Mouse (Mus musculus) hindbrain, embryonic 15.5 days (tissue): ENCODE measurements around the gene Snapin. TPM values are rescaled to one million over a fixed set of nuclear protein-coding genes. Genes with fewer than 3 reads are reported as not detected.

ENCODE experiments used
- ATAC-seq: fragments of 200-750 bp; cut with Nextera tagmentation; 2 replicates; pipeline ENCODE4 v1.8.0; 2017; ENCODE audit warnings: low read depth, moderate number of reproducible peaks, moderate TSS enrichment; ENCODE audit not compliant: low FRiP score
- H3K27ac ChIP-seq: fragments of 300-500 bp; sonication (generic); replicated peaks from 2 replicates; pipeline ENCODE4 v1.5.1; 2015; ENCODE audit warnings: mild to moderate bottlenecking, inconsistent platforms
- H3K27me3 ChIP-seq: fragments of 300-500 bp; sonication (generic); 2 replicates; pipeline ENCODE4 v1.6.1; 2015; ENCODE audit warnings: control low read depth, inconsistent platforms
- H3K36me3 ChIP-seq: fragments of 300-500 bp; sonication (generic); 2 replicates; pipeline ENCODE4 v1.6.1; 2015; ENCODE audit warnings: control low read depth, inconsistent platforms
- H3K4me1 ChIP-seq: fragments of 300-500 bp; sonication (generic); replicated peaks from 2 replicates; pipeline ENCODE4 v1.6.1; 2015; ENCODE audit warnings: control low read depth, inconsistent platforms
- H3K4me2 ChIP-seq: fragments of 300-500 bp; sonication (generic); 2 replicates; pipeline ENCODE4 v1.6.1; 2015; ENCODE audit warnings: moderate library complexity, mild to moderate bottlenecking, inconsistent platforms
- H3K4me3 ChIP-seq: fragments of 300-500 bp; sonication (generic); 2 replicates; pipeline ENCODE4 v1.5.1; 2015; ENCODE audit warnings: mild to moderate bottlenecking, inconsistent platforms
- H3K9ac ChIP-seq: fragments of 300-500 bp; sonication (generic); 2 replicates; pipeline ENCODE4 v1.6.1; 2015; ENCODE audit warnings: inconsistent platforms
- H3K9me3 ChIP-seq: fragments of 300-500 bp; sonication (generic); 2 replicates; pipeline ENCODE4 v1.6.1; 2016; ENCODE audit warnings: control low read depth, inconsistent platforms
- WGBS: fragments of 180-500 bp; shearing (Covaris S2); methylation state at CpG from one replicate; pipeline ENCODE4 v1.1.7; 2015; 5-methylcytosine and 5-hydroxymethylcytosine counted together
- polyA plus RNA-seq: library from polyadenylated mRNA; unstranded; fragments of >200 nt; fragmentation: Nextera tagmentation; extraction: Ambion mirVana; gene quantifications from 2 replicates; pipeline ENCODE4 v1.2.1, GENCODE M21; 2015

The Snapin gene
- polyA plus RNA-seq, 1 experiment from 2014 or later: 90.1 TPM

DNA sequence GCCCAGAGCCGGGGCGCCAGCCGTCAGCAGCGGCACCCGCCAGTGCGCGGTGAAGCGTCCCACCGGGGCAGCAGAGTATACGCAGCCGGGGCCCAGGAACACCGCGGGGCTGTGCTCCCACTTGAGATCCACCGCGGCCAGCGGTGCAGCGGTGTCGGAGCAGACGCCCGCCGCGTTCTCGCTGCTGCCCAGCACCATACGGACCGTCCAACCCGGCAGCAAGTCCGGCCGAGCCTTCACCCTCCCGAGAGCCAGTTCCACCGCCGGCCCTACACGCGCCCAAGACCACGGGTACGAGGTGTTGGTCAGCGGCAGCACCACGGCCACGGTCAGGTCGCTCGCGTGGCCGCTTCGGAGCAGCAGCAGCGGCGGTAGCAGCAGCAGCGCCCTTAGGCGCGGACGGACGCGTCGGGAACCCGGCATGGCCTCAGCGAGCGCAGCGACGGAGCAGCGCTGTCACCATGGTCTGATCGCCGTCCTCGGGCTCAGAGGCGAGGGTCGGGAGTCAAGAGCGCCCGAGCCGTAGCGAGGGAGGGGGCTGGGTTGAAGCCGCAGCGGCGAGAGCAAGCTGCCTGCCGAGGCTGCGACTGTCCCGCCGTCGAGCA is 25.6 kb downstream of the Snapin start:
- under 1% methylated on average over 73 of the region's 75 CpGs for WGBS
- ATAC-seq: peak; percentile 35
- H3K9ac ChIP-seq: peak overlapping the region; percentile 51
- peak overlapping the region; percentile 97 for H3K4me2 ChIP-seq
- peaks cover 40% of the 10 kb centered on the region for H3K27me3 ChIP-seq
- H3K4me1 ChIP-seq: peaks cover 17% of the 10 kb centered on the region
- H3K27ac ChIP-seq: no peak overlapping the region
- H3K4me3 ChIP-seq: peak overlapping the region; percentile 60
- H3K36me3 ChIP-seq: no peaks in the 10 kb centered on the region
- no peaks in the 10 kb centered on the region for H3K9me3 ChIP-seq

DNA sequence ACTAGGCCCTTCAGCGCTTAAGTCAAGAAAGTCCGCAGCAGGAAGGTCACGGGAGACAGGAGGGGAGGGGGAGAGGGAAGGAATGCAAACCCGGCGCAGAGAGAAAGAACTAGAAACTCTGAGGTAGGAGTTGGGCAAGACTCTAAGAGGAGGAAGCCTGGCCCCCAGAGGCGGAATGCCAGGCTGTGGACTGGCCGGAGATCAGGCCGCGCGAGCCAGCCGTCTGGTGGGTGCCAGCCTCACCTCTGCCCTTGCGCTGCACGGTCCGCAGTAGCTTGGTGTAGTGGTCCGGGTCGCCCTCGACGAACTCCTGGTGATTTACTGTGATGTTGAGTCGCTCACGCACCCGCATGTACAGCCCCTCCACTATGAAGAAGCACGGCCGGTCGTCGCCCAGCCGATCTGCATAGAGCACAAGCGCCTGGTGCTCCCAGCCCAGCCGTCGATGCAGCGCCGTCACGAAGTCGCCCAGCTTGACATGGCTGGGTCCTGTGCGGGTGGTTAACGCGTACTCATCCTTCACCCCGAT is 26.2 kb downstream of the Snapin start:
- ATAC-seq: peak; percentile 14; the same call in 1 of the 2 replicates
- 7% methylated on average over 37 of the region's 37 CpGs for WGBS
- Histone ChIP-seq H3K4me1 (peaks cover 17% of the 10 kb centered on the region), H3K36me3 (no peaks in the 10 kb centered on the region), H3K27me3 (peaks cover 40% of the 10 kb centered on the region), H3K4me3 (peak overlapping the region; percentile 60), H3K9ac (peak overlapping the region; percentile 51; the same call in 1 of the 2 replicates), H3K9me3 (no peaks in the 10 kb centered on the region), H3K27ac (no peak overlapping the region), H3K4me2 (peak overlapping the region; percentile 97)

DNA sequence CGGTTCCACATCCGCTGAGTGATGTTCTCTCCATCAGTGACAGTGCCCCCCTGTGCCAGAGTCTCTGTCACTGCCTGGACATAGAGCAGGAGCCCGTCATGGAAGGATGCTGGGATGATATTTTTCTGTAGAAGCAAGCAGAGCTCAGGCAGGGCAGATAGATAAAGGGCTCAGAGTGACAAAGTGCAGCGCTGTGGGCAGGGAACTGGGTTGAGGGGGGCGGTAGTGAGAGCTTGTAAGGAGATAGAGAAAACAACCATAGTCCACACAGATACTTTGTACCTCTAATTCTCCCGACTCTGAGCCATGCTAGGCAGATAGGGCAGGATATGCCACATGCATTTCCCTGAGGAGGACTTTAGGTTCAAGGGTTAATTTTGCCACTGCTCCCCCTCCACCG is 28.3 kb downstream of the Snapin start:
- Histone ChIP-seq H3K27ac (no peak overlapping the region), H3K27me3 (peaks cover 40% of the 10 kb centered on the region), H3K9me3 (no peaks in the 10 kb centered on the region), H3K4me1 (peaks cover 17% of the 10 kb centered on the region), H3K36me3 (no peaks in the 10 kb centered on the region), H3K9ac (no peak overlapping the region), H3K4me3 (no peak overlapping the region), H3K4me2 (no peak overlapping the region)
- WGBS: 37% methylated on average over 7 of the region's 7 CpGs
- ATAC-seq: no peak

DNA sequence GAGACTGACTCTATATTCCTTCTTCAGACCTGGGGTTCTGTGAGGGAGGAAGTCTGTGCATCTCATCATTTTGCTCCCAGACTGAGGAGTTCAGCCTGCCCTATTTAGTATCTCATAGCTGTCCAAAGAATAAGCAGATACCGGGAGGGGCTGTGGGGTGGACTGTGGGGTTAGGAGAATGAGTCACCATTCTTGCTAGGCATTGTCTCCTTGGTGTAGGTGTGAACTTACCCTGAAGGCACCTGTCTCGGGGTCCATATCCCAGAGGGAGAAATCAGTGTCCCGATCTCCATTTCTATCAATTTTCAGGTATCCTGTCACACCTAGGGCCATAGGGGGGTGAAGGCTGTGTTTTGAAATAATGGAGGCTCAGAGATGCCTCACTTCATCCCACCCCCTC is 28.9 kb downstream of the Snapin start:
- H3K4me3 ChIP-seq: no peak overlapping the region
- peaks cover 40% of the 10 kb centered on the region for H3K27me3 ChIP-seq
- no peaks in the 10 kb centered on the region for H3K36me3 ChIP-seq
- H3K27ac ChIP-seq: no peak overlapping the region
- ATAC-seq: no peak
- H3K4me1 ChIP-seq: peaks cover 17% of the 10 kb centered on the region
- H3K9me3 ChIP-seq: no peaks in the 10 kb centered on the region
- 85% methylated on average over 3 of the region's 3 CpGs for WGBS
- H3K9ac ChIP-seq: no peak overlapping the region
- no peak overlapping the region for H3K4me2 ChIP-seq

DNA sequence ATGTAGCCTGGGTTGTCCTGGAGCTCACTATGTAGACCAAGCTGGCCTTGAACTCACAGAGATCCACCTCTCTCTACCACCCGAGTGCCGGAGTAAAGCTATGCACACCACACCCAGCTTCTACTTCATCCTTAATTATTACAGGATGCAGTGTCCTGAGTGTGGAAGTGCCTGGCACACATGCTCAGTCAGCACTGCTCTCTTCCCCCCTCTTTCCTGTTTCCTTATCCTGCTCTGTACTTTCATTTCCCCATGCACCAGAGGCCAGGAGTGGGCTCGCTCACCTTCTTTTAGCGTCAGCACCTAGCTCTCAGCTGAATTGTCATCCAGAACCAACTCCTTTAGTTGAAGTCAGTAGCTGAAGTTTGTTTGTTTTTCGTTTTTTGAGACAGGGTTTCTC is 30.5 kb downstream of the Snapin start:
- H3K27ac ChIP-seq: no peak overlapping the region
- H3K4me2 ChIP-seq: no peak overlapping the region
- H3K4me3 ChIP-seq: no peak overlapping the region
- no peak overlapping the region for H3K9ac ChIP-seq
- no peaks in the 10 kb centered on the region for H3K36me3 ChIP-seq
- ATAC-seq: no peak
- peaks cover 32% of the 10 kb centered on the region for H3K27me3 ChIP-seq
- H3K4me1 ChIP-seq: peaks cover 6% of the 10 kb centered on the region
- 73% methylated on average over 5 of the region's 5 CpGs for WGBS
- H3K9me3 ChIP-seq: no peaks in the 10 kb centered on the region

DNA sequence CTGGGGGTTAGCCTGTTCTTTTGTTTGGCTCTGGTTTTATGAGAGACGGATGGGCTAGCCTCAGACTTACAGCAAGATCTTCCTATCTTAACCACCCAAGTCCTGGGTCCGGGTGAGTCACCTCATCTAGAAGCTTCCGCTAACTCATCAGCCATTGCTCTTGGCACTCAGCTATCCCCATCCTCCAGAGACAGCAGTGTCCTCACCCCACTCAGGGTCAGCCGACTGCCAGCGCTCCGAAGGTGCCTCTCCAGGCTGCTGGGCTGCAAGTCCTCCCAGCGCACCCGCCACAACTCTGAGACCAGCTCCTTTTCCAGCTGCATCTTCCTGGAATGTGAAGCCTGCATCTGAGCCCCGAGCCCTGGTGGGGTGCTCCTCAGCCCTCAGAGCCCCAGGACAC is 31.1 kb downstream of the Snapin start:
- Histone ChIP-seq H3K27me3 (peaks cover 27% of the 10 kb centered on the region), H3K4me2 (no peak overlapping the region), H3K4me3 (no peak overlapping the region), H3K9ac (no peak overlapping the region), H3K27ac (no peak overlapping the region), H3K4me1 (peaks cover under 1% of the 10 kb centered on the region; the same call in 1 of the 2 replicates), H3K9me3 (no peaks in the 10 kb centered on the region), H3K36me3 (no peaks in the 10 kb centered on the region)
- 82% methylated on average over 9 of the region's 9 CpGs for WGBS
- ATAC-seq: no peak

DNA sequence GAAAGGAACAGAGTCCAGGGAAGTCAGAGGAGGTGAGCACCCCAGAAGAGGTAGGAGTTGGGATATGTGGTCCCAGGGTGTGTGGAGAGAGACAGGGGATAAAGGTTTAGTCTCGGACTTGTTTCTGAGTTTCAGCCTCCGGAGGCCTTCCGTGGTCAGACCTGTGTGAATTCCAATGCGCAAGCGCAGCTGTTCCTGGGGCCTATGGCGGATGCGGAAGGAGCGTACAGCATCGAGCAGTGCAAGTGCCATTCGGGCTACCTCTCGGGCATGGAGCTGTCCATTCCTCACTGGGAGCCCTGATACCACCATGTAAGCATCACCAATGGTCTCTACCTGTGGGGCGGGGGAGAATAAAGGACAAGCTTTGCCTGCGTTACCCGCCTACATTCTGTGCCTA is 35.9 kb downstream of the Snapin start:
- H3K4me3 ChIP-seq: no peak overlapping the region
- no peaks in the 10 kb centered on the region for H3K36me3 ChIP-seq
- ATAC-seq: no peak
- H3K4me2 ChIP-seq: no peak overlapping the region
- no peak overlapping the region for H3K9ac ChIP-seq
- H3K4me1 ChIP-seq: no peaks in the 10 kb centered on the region
- H3K9me3 ChIP-seq: no peaks in the 10 kb centered on the region
- 86% methylated on average over 14 of the region's 14 CpGs for WGBS
- H3K27me3 ChIP-seq: no peaks in the 10 kb centered on the region
- no peak overlapping the region for H3K27ac ChIP-seq

DNA sequence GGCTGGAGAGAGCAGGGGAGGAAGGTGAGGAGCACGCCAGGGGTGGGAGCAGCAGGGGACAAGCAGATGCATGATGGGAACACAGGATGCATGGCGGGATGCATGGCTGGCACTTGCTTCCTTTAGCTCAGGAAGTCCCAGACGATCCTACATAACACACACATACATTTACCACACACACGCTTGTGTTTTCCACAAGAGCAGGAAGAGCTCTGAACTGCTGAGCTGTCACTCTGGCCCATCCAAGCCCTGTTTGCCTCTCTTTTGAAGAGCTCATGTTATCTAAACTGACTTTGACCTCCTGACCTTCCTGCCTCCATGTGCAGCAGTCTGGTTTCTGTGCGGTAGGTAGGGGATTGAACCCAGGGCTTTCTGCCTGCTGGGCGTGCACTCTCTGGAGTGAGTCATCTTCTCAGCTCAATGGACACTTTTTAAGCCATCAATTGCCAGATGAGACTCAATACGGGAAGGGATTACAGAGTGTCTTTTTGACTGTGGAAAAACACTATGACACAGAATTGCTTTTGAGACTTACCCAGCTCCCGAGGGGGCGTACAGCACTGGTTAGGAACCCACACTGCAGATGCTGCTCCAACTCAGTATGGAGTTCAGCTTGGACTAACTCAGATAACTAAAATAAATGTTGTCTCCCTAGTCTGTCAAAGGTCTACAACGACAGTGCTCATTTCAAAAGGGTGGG is 39.3 kb downstream of the Snapin start:
- Histone ChIP-seq H3K9me3 (no peaks in the 10 kb centered on the region), H3K4me1 (peaks cover 7% of the 10 kb centered on the region), H3K4me3 (no peak overlapping the region), H3K9ac (no peak overlapping the region), H3K27ac (no peak overlapping the region), H3K36me3 (no peaks in the 10 kb centered on the region), H3K27me3 (no peaks in the 10 kb centered on the region), H3K4me2 (no peak overlapping the region)
- no peak for ATAC-seq
- 65% methylated on average over 10 of the region's 10 CpGs for WGBS

DNA sequence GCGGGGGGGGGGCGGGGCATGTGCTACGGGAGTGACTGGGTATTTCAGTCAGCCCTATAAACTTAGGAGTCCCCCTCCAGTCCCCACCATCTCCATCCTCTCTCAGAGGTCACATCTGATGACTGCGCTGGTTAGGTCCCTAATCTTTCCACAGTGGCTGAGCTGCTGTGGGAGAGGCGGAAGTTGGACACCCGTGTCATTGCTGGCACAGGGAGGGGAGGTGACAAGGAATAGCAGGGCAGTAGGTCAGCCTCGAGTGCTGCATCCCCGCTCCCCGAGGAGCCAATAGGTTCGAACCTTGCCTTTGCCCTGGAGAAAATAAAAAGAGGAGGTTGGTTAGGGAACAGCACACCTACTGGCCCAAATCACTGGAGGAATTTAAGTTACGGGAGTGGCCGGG is 40.0 kb downstream of the Snapin start:
- Histone ChIP-seq H3K4me3 (no peak overlapping the region), H3K36me3 (no peaks in the 10 kb centered on the region), H3K27me3 (no peaks in the 10 kb centered on the region), H3K9me3 (no peaks in the 10 kb centered on the region), H3K4me2 (no peak overlapping the region), H3K4me1 (peaks cover 14% of the 10 kb centered on the region), H3K9ac (no peak overlapping the region), H3K27ac (no peak overlapping the region)
- no peak for ATAC-seq
- WGBS: 47% methylated on average over 12 of the region's 12 CpGs

DNA sequence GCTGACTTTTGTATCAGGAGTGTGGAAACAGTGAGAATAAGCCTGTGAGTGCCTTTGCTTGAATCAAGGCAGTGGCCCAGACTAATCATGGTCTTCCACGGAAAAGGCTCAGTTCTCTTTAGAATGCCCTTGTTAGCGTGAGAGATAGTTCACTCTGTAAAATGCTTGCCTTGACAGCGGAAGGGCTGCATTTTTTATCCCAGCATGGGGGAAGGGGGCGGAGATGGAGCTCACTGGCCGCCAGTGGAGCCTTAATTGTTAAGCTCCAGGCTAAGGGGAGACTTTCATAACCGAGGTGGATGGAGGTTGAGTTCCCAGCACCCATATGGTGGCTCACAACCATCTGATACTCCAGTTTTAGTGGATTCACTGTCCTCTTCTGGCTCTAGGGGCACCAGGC is 42.2 kb downstream of the Snapin start:
- Histone ChIP-seq H3K27me3 (no peaks in the 10 kb centered on the region), H3K4me3 (no peak overlapping the region), H3K9me3 (no peaks in the 10 kb centered on the region), H3K9ac (no peak overlapping the region), H3K36me3 (no peaks in the 10 kb centered on the region), H3K4me1 (peaks cover 20% of the 10 kb centered on the region), H3K27ac (no peak overlapping the region), H3K4me2 (no peak overlapping the region)
- 22% methylated on average over 6 of the region's 6 CpGs for WGBS
- no peak for ATAC-seq

DNA sequence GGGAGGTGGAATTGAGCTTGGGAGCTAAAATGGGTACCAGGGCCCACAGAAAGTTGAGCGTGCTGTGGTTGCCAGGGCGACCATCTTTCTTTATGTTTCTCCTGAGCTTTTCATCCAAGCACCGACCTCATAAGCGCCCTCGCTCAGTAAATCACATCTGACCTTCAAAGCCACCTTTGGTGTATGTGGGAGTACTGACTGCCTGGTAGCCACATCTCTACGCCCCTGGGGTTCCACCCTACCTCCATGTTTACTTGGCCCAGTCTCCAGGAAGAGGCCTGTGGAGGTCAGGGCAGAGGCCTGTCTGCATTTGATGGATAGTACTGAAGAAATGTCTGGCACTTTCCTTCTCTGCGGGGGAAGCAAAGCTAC is 43.7 kb downstream of the Snapin start:
- ATAC-seq: 0 out of 2 replicates have a peak, but pooled peaks have one; percentile 13
- Histone ChIP-seq H3K36me3 (no peaks in the 10 kb centered on the region), H3K27me3 (no peaks in the 10 kb centered on the region), H3K4me1 (peaks cover 20% of the 10 kb centered on the region), H3K4me3 (peak overlapping the region; percentile 28), H3K4me2 (peak overlapping the region; percentile 55), H3K9me3 (no peaks in the 10 kb centered on the region), H3K27ac (peak overlapping the region; percentile 74), H3K9ac (no peak overlapping the region)
- WGBS: 27% methylated on average over 7 of the region's 7 CpGs

DNA sequence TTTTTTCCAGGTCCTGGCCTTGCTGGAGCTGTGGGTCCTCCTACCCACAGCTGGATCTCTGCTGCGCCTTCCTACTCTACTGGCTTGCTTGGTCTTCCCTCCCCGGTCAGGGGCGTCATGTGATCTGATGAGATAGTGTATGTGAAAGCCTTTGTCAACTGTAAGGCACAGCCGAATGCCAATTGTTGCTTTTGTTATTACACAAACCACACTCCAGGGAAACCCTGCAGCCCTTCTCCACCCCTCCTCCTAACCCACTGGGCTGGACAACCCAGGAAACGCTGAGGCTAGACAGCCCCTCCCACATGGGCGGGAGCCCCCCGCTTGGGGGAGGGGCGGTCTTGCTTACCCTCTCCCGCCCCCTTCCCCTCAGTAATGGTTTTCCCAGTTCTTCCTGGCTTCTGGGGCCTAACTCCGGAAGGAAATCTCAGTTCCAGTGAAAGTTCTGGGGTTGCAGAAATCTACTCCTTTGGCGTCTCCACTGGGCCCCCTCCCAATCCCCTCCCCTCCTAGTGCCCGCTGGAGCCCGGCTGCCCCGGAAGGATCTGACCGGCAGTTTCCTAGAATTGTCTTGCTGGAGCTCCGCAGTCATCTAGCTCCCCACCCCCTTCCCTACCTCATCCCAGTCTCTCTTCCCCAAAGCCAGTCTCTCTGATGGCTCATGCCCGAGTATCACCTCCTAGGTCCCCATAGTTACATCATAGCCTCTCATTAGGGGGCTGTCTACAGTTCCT is 44.3 kb downstream of the Snapin start:
- Histone ChIP-seq H3K36me3 (no peaks in the 10 kb centered on the region), H3K27ac (peak overlapping the region; percentile 74), H3K9ac (peak overlapping the region; percentile 30), H3K4me1 (peaks cover 20% of the 10 kb centered on the region), H3K4me2 (peak overlapping the region; percentile 55), H3K4me3 (peak overlapping the region; percentile 28), H3K27me3 (no peaks in the 10 kb centered on the region), H3K9me3 (no peaks in the 10 kb centered on the region)
- ATAC-seq: peak; percentile 96
- WGBS: 1% methylated on average over 17 of the region's 17 CpGs
